Mouse (Mus musculus) embryo, embryonic 11.5 days (tissue): ENCODE results near the gene Zfp81.
A peak's percentile ranks its signal among the peaks of the same experiment; 100 is the strongest.
"Not testable (repeated sequence)": the region's sequence is repeated elsewhere in the genome, so short reads cannot be mapped to it uniquely, and the experiment has no call there.

Experiments used
- DNase-seq: peaks from one replicate; pipeline ENCODE4 v3.0.0-alpha.2; 2012; ENCODE audit warnings: low read depth, low spot score

The Zfp81 gene

GRCm38 (mm10) chr17:33358411-33359384 is at the start of gene Zfp81:
TSS of gene Zfp81 (minus strand) at chr17:33358878.
- DNase-seq = peak; percentile 78

GRCm38 (mm10) chr17:33394182-33395034 is 35.7 kb upstream of the Zfp81 start, which contains the start of gene Zfp101:
TSS of gene Zfp101 (minus strand) at chr17:33394641.
- DNase-seq = peak; percentile 85

- DNase-seq = no peak
Measured at GRCm38 (mm10) chr17:33392271-33392670, 33.6 kb upstream of the Zfp81 start.

GRCm38 (mm10) chr17:33385705-33386104 is 27.0 kb upstream of the Zfp81 start:
- DNase-seq = no peak

- DNase-seq = no peak
Measured at GRCm38 (mm10) chr17:33372795-33373194, 14.1 kb upstream of the Zfp81 start.

- no peak for DNase-seq
Measured at GRCm38 (mm10) chr17:33352981-33353380, 5.7 kb downstream of the Zfp81 start.

GRCm38 (mm10) chr17:33289876-33290149 is 68.9 kb downstream of the Zfp81 start:
- DNase-seq = not testable (repeated sequence)

- DNase-seq = not testable (repeated sequence)
Measured at GRCm38 (mm10) chr17:33289039-33289875, 69.4 kb downstream of the Zfp81 start, which contains the start of gene Zfp955b. TSS of gene Zfp955b (plus strand) at chr17:33289544.
